Mouse (Mus musculus) gastrocnemius, adult 18-20 months (tissue): ENCODE measurements around the gene Lonp2. TPM values are rescaled to one million over a fixed set of nuclear protein-coding genes. Genes with fewer than 3 reads are reported as not detected.

ENCODE experiments used
- DNase-seq: peaks from one replicate; pipeline ENCODE4 v3.0.0; 2021; ENCODE audit warnings: low spot score
- microRNA-seq: library from miRNA; unstranded; fragments of <30 nt; microRNA quantifications from one replicate; pipeline ENCODE4 v1.2.0, GENCODE M21; 2021
- total RNA-seq, 2 experiments: library from RNA; stranded (reverse); gene quantifications; 2 replicates each; pipeline ENCODE4 v1.2.3; 2021

Gene Lonp2
- total RNA-seq, 2 experiments from 2014 or later, result 61.9 to 70.3 TPM

- DNase-seq, result peak; percentile 95
Measured at GRCm38 (mm10) chr8:86745935-86746441, 122.1 kb downstream of the Lonp2 start.

GRCm38 (mm10) chr8:86746511-86746910 lies 122.7 kb downstream of the Lonp2 start:
- no peak for DNase-seq

DNA sequence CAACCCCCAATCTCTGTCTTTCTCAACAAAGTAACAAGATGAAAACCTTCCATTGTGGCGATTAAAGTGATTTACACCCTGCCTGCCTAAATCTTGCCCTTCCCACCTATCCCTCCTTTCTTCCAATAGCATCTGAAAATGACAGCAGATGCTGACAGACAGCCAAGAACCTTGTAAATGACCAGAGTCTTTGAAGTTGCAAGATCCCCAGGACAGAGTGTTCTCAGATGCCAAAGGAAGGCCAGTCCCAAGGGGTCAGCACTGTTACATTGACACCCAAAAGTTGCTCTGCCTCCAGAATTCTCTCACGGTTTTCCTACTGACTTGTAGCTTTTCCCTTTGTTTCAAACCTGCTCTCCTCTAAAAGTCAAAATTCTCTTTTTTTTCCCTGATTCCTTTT lies 126.0 kb downstream of the Lonp2 start:
- no peak for DNase-seq

GRCm38 (mm10) chr8:86756948-86757733 lies 133.3 kb downstream of the Lonp2 start:
- peak; percentile 40 for DNase-seq

- DNase-seq, result no peak
Measured at GRCm38 (mm10) chr8:86758651-86759050, 134.8 kb downstream of the Lonp2 start.

- DNase-seq, result no peak
Measured at GRCm38 (mm10) chr8:86759090-86759491, 135.2 kb downstream of the Lonp2 start.

- DNase-seq, result no peak
Measured at GRCm38 (mm10) chr8:86760746-86761145, 136.9 kb downstream of the Lonp2 start.

GRCm38 (mm10) chr8:86762806-86763205 lies 139.0 kb downstream of the Lonp2 start:
- DNase-seq, result no peak

DNA sequence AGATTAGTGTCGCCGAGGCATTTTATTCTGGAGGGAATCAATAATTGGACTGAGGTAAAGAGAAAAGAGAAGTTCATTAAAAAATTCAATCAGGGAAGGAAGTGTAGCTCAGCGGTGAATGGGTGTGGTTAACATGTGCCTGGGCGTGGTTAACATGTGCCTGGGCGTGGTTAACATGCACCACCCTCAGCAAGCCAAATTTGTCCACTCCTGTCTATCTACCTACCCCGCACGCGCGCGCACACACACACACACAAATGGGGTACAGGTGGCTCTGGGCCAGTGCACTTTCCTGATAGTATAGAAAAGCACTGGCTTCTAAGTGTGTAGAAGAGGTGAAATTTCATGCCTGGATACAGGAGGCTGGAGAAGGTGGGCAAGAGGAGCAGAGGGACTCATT lies 141.3 kb downstream of the Lonp2 start:
- DNase-seq, result no peak

DNA sequence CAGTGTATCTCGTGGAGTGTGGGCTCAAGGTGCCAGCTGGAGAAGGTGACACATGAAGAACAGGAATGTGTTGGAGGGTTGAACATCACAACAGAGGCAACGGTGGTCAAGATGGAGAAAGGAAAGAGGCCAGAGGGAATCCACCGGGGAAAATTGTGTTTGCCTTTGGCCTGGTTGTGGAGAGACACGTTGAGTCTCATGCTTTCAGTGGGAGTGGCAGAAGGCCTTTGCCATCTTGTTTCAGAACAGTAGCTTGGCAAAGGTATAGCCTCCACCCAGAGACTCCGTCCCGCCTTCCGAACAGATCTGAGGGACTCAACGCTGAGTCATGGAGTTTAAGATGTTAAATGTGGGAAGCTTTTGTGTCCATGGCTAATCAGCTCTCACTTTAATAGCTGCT lies 141.8 kb downstream of the Lonp2 start:
- DNase-seq, result no peak

GRCm38 (mm10) chr8:86766548-86767211 lies 142.8 kb downstream of the Lonp2 start:
- peak; percentile 31 for DNase-seq

DNA sequence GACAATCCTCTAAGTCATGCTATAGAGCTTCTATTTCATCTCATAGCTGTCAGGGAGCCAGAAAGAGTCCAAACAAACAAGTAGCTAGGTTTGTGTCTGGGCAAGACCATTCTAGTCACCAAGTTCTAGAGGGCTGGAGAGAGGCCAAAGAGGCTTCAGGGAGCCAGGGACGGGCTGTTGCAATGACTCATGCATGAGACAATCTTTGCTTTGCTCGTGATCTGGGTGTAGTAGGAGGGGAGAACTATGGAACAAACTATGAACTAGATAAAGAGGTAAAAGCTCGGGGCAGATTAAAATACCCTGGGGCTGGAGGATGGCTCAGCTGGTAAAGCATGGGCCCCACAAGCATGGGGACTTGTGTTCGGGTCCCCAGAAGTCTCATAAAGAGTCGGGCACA lies 144.7 kb downstream of the Lonp2 start:
- peak; percentile 79 for DNase-seq

- DNase-seq, result no peak
Measured at GRCm38 (mm10) chr8:86769945-86770715, 146.3 kb downstream of the Lonp2 start.

Small RNA genes within 50 kb of the gene (microRNA-seq; reads per million reads assigned to microRNA genes)
- gene Gm44348, result not detected

Other genes with a start within 250 kb of the Lonp2 start
- gene Abcc12, start 43.4 kb upstream of the Lonp2 start, total RNA-seq, result not detected
- 1 to 10 TPM; 4.6 to 9.7 TPM for gene Gm10638, start 121.7 kb downstream of the Lonp2 start, total RNA-seq
- gene Siah1a, start 121.9 kb downstream of the Lonp2 start, total RNA-seq, result 10 to 100 TPM; 14.7 to 15.4 TPM